Mouse (Mus musculus): ENCODE data around the gene Abcg1. TPM values are rescaled to one million over a fixed set of nuclear protein-coding genes. Genes with fewer than 3 reads are reported as not detected.

Gene Abcg1
- 10 to 100 TPM; 15.4 to 17.2 TPM for total RNA-seq (2021)
- long read RNA-seq, experiment 1, full-length matches to known transcripts: 3 of 6 reads
- long read RNA-seq, experiment 1, partial matches to known transcripts: 1 of 6 reads
- long read RNA-seq, experiment 1, other reads (novel, unspliced or antisense): 2 of 6 reads
- long read RNA-seq, experiment 2, full-length matches to known transcripts: 3 of 7 reads
- long read RNA-seq, experiment 2, partial matches to known transcripts: 3 of 7 reads
- long read RNA-seq, experiment 2, other reads (novel, unspliced or antisense): 1 of 7 reads

GRCm38 (mm10) chr17:31057151-31057890 is at the start of gene Abcg1:
Abcg1 (plus strand) TSS chr17:31057675.
- no peak for DNase-seq (ENCODE audit: low spot score in 2 of 2)

DNA sequence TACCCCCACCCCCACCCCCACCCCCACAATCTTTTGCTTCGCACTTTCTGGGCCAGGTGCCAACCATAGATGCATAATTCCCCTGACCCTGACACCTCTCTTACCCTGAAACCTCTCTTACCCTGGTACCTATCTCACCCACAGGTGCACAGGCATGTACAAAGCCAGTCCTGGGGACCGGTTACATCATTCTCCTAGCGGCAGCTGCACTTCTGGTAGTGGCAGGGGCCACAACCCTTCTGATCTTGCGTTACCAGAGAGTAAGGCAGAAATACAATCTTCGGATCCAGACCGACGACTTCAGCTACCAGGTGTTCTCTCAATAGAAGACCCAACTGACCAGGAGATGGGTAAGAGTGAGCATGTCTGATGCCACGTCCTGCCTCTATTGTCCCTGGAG is 49.1 kb upstream of the Abcg1 start:
- DNase-seq (ENCODE audit: low spot score in 2 of 2): no peak

- DNase-seq (ENCODE audit: low spot score in 2 of 2): no peak
Measured at GRCm38 (mm10) chr17:31011551-31012394, 45.7 kb upstream of the Abcg1 start.

GRCm38 (mm10) chr17:31018267-31018666 is 39.2 kb upstream of the Abcg1 start:
- peak in 1 of 2 experiments; percentile 19 for DNase-seq (ENCODE audit: low spot score in 2 of 2)

DNA sequence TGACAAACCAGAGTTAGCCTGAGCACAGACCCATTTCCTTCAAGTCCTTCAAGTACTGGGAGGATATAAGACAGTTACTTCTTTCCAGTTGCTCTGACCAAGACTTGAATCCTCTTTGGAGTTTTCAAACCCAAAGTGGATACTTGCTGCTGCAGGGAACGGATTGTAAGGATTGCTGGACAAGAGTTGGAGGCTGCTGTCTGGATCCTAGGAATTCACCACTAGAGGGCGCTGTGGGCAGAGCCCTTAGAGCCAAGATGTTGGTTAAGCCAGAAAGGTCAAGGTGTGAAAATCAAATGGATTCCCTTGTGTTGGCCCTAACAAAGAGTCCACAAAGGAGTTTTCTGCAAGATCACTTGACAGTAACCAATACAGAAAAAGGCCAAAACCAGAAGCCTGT is 38.0 kb upstream of the Abcg1 start:
- peak in 1 of 2 experiments; percentile 33 for DNase-seq (ENCODE audit: low spot score in 2 of 2)

GRCm38 (mm10) chr17:31020078-31020477 is 37.4 kb upstream of the Abcg1 start:
- no peak for DNase-seq (ENCODE audit: low spot score in 2 of 2)

DNA sequence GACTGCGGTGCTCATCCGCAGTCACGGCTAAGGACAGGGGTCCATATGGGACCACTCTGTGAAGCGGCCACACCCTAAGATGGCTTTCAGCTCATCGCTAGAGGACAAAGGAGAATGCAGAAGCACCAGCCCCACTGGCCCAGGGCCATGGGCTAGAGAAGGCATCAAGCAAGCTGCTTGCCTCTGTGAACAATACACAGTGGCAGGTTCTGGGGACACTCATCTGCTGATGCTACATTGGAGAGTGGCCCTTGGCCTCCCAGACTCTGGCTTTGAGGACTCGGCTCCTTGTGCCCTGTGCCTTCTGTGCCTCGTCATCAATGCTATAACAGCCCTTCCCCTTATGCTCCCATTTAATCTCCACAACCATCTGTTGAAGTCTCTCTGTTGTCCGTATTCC is 36.2 kb upstream of the Abcg1 start:
- no peak for DNase-seq (ENCODE audit: low spot score in 2 of 2)

DNA sequence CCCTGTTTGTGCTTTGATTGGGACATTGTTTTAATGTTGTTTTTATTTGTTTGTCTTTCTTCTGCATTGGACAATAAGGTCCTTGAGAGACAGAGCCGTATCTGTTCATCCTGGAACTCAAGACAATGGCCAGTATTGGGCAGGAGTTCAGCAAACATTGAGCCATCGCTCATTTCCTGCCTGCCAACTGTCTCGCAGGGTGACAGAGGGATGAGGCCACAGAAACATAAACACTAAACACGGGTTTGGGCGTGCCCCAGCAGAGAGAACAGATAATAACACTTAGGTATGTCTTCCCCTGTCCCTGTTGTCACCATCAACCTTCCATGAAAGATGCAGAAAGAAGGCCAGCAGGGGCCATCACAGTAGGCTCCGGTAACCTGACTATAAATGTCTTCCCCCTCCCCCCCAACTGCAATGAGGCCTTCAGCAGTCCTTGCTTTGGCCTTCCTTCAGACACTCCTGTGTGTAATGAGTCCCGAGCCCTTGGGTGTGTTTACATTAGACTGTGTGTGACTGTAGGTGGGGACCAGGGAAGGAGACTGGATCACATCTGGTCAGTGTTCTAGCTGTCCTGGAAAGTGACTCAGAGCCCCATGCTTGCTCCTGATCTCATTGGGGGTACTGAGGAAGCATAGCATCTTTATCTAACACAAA is 33.2 kb upstream of the Abcg1 start:
- no peak for DNase-seq (ENCODE audit: low spot score in 2 of 2)

DNA sequence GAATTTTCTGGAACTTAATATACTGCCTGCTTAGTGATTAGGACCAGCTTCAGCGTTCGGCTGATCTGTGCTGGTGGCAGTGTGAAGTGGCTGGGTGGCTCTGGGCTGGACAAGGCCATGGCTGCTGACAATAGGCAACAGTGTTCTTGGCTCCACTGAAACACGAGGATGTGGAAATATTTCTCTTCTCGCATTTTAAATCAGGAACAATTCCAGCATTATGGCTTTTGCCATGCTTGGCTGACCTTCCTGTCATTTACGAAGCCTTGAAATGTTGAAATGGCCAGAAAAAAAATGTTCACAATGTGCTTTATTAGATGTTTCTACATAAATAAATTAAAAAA is 32.7 kb upstream of the Abcg1 start:
- no peak for DNase-seq (ENCODE audit: low spot score in 2 of 2)

DNA sequence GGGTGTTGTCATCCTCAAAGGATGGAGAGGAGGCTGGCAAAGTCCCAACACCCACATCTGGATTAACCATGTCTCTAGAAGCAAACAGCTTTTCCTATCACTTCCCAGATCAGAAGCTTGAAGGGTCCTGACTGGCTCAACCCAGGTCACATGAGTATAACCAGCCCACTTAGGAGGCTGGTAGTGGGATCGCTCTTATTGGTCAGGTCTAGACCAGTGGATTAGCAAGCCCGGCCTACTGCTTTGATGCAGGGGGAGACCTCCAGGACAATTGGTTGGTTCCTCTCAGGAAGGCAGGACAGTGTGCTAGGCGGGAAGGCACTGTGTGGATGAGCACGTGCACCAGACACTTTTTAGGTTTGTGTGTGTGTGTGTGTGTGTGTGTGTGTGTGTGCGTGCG is 30.5 kb upstream of the Abcg1 start:
- no peak for DNase-seq (ENCODE audit: low spot score in 2 of 2)

- DNase-seq (ENCODE audit: low spot score in 2 of 2): no peak
Measured at GRCm38 (mm10) chr17:31027723-31028122, 29.8 kb upstream of the Abcg1 start.

DNA sequence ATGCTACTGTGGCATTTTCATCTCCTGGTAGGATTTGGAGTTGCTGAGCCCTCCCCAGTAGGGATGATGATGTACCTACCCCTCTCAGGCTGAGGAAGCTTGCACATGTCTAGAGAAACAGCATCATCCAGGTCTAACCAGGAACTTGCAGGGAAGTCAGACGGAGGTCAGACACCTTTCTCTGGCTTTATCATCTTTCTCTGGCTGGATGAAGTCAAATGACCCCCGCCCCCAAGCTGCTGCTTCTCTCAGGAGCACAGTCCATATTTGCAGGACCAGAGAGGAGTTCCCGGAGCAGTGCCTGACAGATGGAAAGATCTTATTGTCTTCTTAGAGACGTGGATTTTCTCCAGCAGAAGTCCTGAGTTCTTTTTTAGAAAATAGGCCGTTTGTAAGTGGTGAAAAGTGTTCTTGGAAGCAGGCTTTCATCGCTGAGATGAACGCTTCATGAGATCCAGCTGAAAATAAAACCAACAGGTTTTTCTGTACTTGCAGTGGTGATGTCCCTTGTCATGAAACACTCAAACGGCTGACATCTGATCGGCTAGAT is 28.6 kb upstream of the Abcg1 start:
- DNase-seq (ENCODE audit: low spot score in 2 of 2): no peak

DNA sequence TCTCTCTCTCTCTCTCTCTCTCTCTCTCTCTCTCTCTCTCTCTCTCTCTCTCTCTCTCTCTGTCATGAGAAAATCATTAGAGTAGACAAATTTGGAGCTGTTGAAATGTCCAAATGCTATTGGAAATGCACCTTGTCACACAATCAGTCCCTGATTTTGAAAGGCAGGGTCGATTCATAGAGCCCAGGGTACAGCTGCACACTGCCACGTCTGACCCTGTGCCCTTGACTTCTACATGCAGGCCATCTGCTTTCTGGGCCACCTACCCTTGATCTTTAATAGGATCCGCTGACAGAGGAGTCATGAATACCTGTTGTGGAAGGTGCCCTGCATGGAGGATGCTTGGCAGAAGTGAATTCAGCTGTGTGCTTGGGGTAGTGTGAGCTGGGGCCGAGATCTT is 28.1 kb upstream of the Abcg1 start:
- no peak for DNase-seq (ENCODE audit: low spot score in 2 of 2)

- DNase-seq (ENCODE audit: low spot score in 2 of 2): no peak
Measured at GRCm38 (mm10) chr17:31032341-31032740, 25.1 kb upstream of the Abcg1 start.

- DNase-seq (ENCODE audit: low spot score in 2 of 2): no peak
Measured at GRCm38 (mm10) chr17:31033251-31033650, 24.2 kb upstream of the Abcg1 start.

DNA sequence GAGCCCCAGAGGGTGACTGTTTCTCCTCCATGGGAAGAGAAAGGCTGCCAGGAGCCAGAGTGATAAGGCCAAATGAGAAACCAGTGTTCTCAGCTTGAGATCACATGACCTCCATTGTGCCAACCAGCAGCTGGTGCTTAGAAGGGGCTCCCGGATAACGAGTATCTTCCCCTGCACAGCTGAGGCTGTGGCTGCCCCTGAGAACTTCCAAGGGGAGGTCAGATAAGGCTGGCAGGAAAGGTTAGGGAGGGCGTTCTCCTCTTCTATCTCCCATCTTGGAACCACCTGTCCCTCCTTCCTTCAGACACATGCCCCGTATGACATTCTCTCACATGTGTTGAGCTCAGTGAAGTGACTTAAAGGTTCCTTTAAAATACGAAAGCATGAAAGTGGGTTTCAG is 23.3 kb upstream of the Abcg1 start:
- no peak for DNase-seq (ENCODE audit: low spot score in 2 of 2)

DNA sequence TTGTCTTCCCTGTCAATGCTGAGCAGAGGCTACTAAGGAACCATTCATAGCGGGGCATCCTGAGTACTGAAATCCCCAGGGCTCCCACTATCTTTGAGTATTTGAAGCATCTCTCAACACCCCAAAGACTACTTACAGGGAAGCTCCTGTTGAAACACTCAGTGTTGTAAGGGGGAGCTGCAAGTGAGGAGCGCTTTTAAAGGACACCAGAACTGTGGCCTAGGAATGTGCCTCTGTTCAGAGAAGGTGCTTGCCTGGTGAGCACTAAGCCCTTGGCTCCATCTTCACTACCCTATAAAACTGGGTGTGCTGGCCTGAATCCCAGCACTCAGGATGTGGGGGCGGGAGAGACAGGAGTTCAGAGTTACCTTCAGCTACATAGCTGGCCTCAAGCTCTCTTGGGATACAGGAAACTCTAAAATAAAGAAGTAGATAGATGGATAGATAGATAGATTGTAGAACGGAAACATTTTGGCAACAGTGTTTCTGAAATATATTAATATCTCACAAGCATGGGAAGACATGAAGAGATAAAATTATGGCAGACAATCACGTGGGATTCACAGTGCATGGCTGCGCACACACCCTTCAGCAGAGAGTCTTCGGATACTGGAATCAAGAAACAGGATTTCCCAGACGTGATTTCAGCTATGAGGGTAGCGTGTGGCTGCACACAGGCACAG is 22.7 kb upstream of the Abcg1 start:
- DNase-seq (ENCODE audit: low spot score in 2 of 2): no peak

DNA sequence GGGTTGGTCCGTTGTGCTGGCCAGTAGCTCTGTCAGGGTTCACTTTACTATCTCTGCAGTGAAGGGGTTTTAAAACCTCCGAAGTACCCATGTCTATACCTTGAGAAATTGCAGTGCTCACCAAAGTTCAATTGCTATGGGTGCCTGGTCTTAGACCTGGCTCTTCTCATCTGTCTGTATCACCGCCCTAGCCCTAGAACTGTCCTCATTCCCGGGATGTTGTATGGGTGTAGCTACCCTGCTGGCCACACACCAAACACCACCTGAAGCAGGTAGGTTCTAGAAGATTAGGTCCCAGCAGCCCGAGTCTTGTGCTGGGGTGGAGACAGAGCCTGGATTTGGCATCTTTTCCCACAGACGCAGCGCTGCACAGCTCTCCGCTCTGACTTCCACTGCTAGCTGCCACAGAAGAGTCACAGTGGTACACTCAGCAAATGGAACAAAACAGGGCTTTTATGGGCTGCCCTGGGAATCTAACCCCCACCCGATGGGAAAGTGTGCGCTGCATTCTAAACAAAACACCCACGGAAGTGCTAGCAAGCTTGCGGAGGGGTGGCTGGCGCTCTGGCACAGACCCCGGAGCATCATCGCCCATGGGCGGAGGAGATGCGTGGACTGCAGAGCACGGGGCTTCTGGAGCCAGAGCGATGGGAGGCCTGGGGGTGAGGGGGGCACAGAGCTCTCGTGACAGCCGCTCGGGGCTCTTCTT is 21.2 kb upstream of the Abcg1 start:
- no peak for DNase-seq (ENCODE audit: low spot score in 2 of 2)

- DNase-seq (ENCODE audit: low spot score in 2 of 2): no peak
Measured at GRCm38 (mm10) chr17:31037331-31037730, 20.1 kb upstream of the Abcg1 start.

- no peak for DNase-seq (ENCODE audit: low spot score in 2 of 2)
Measured at GRCm38 (mm10) chr17:31038381-31038780, 19.1 kb upstream of the Abcg1 start.

All from adrenal gland, postnatal 4 days (tissue).